In genomic region chr8:84775621-84776113, GRCm38 (mm10) we compare ENCODE assay signal across 9 mouse cellular contexts. TPM values are rescaled to one million over a fixed set of nuclear protein-coding genes. Genes with fewer than 3 reads are reported as not detected.
DNase-seq lines count a peak whose midpoint lies in the region; ATAC-seq and TF ChIP-seq lines count a peak whose summit lies in the region.
"Had no signal": no experiment of that assay in that cellular context is flagged by ENCODE, and none has a peak within 500 bp of the region (broad histone marks: within the 10 kb centered on the region; RNA-seq: fewer than 3 reads in every experiment).

No protein-coding gene starts in this region.

- no peak for DNase-seq in heart, postnatal 0 days (ENCODE audit: low spot score)
- no peak for DNase-seq in heart, postnatal 4 days
- DNase-seq in adipocyte (ENCODE audit: low spot score), result peak; percentile 59
- DNase-seq in forebrain, embryonic 14.5 days (ENCODE audit: low spot score), result no peak
- no peak for DNase-seq in kidney, postnatal 36 days
- no peak for DNase-seq in kidney, postnatal 4 days

- 31% methylated on average over 7 of the region's 7 CpGs for WGBS in heart, postnatal 0 days
- 8% methylated on average over 7 of the region's 7 CpGs for WGBS in forebrain, embryonic 14.5 days
- 9% methylated on average over 7 of the region's 7 CpGs for WGBS in midbrain, embryonic 15.5 days

- H3K36me3 ChIP-seq in heart, postnatal 0 days (replicated peaks; ENCODE audit: control insufficient read depth, insufficient read depth, low read length), result peaks cover 10% of the 10 kb centered on the region; the same call in 1 of the 2 replicates
- H3K36me3 ChIP-seq in forebrain, embryonic 14.5 days (ENCODE audit: control insufficient read depth, insufficient read depth, low read length), result no peaks in the 10 kb centered on the region
- H3K36me3 ChIP-seq in midbrain, embryonic 15.5 days (replicated peaks), result no peaks in the 10 kb centered on the region

- TF ChIP-seq EP300 in heart, postnatal 0 days (IDR thresholded peaks at IDR 0.05; ENCODE audit: low read depth), result no peak

- peak overlapping the region; percentile 56; the same call in 1 of the 2 replicates for H3K4me2 ChIP-seq in heart, postnatal 0 days (ENCODE audit: low read depth, low read length)
- H3K4me2 ChIP-seq in forebrain, embryonic 14.5 days (ENCODE audit: low read length), result peak overlapping the region; percentile 56
- 0 out of 2 replicates have a peak overlapping the region, but pooled peaks have one; percentile 8 for H3K4me2 ChIP-seq in midbrain, embryonic 15.5 days

- peaks cover 24% of the 10 kb centered on the region for H3K4me1 ChIP-seq in heart, postnatal 0 days (ENCODE audit: control insufficient read depth, insufficient read depth)
- peaks cover 51% of the 10 kb centered on the region for H3K4me1 ChIP-seq in forebrain, embryonic 14.5 days (ENCODE audit: control insufficient read depth, insufficient read depth, low read length)
- H3K4me1 ChIP-seq in midbrain, embryonic 15.5 days, result peaks cover 45% of the 10 kb centered on the region

- no peak overlapping the region for H3K4me3 ChIP-seq in heart, postnatal 0 days (ENCODE audit: low read depth, low read length)
- H3K4me3 ChIP-seq in forebrain, embryonic 14.5 days (ENCODE audit: low read depth, low read length), result peak overlapping the region; percentile 17; the same call in 1 of the 2 replicates
- H3K4me3 ChIP-seq in midbrain, embryonic 15.5 days, result no peak overlapping the region

- H3K9me3 ChIP-seq in heart, postnatal 0 days (replicated peaks; ENCODE audit: control insufficient read depth, low read length), result no peaks in the 10 kb centered on the region
- H3K9me3 ChIP-seq in forebrain, embryonic 14.5 days (replicated peaks; ENCODE audit: control insufficient read depth, low read length), result no peaks in the 10 kb centered on the region
- H3K9me3 ChIP-seq in midbrain, embryonic 15.5 days, result no peaks in the 10 kb centered on the region

- no peak for ATAC-seq in heart, postnatal 0 days (ENCODE audit: insufficient read depth, low read depth)
- no peak for ATAC-seq in forebrain, embryonic 14.5 days
- ATAC-seq in midbrain, embryonic 15.5 days (replicated peaks), result no peak
- no peak for ATAC-seq in frontal cortex, adult (ENCODE audit: low TSS enrichment)

- peak overlapping the region; percentile 82 for H3K27ac ChIP-seq in heart, postnatal 0 days (ENCODE audit: low read depth)
- peak overlapping the region; percentile 97 for H3K27ac ChIP-seq in forebrain, embryonic 14.5 days (ENCODE audit: low read depth, low read length)
- H3K27ac ChIP-seq in midbrain, embryonic 15.5 days, result peak overlapping the region; percentile 82
- H3K27ac ChIP-seq: macrophage had no signal

- TF ChIP-seq CTCF in heart, postnatal 0 days (IDR thresholded peaks at IDR 0.05; ENCODE audit: low read depth), result no peak

- H3K27me3 ChIP-seq in heart, postnatal 0 days (ENCODE audit: control insufficient read depth, insufficient read depth, low read length), result peaks cover 30% of the 10 kb centered on the region
- H3K27me3 ChIP-seq in forebrain, embryonic 14.5 days (replicated peaks; ENCODE audit: control insufficient read depth, insufficient read depth, low read length), result peaks cover 25% of the 10 kb centered on the region
- H3K27me3 ChIP-seq in midbrain, embryonic 15.5 days (replicated peaks), result peaks cover 71% of the 10 kb centered on the region

- H3K9ac ChIP-seq in heart, postnatal 0 days (replicated peaks; ENCODE audit: low read depth, low read length), result no peak overlapping the region
- H3K9ac ChIP-seq in forebrain, embryonic 14.5 days (ENCODE audit: low read length), result peak overlapping the region; percentile 68
- no peak overlapping the region for H3K9ac ChIP-seq in midbrain, embryonic 15.5 days

RNA-seq across cellular contexts. Expression of gene Nfix, which starts 24.5 kb away (rescaled TPM):
- total RNA-seq in heart, postnatal 0 days (2014; rRNA removed; ENCODE audit: low replicate concordance), result 41.9 and 48.5 TPM in 2 replicates
- 18.2 TPM in 2 replicates for polyA plus RNA-seq in heart, postnatal 0 days (2015; fragmentation: Nextera tagmentation; extraction: Ambion mirVana)
- 100 to 1,000 TPM; 189 to 211 TPM for total RNA-seq in heart, postnatal 4 days (2021)
- polyA plus RNA-seq in forebrain, embryonic 14.5 days (2014; fragmentation: Nextera tagmentation; extraction: Ambion mirVana), result 237 and 318 TPM in 2 replicates
- 48.6 and 54.0 TPM in 2 replicates for polyA plus RNA-seq in midbrain, embryonic 15.5 days (2015; fragmentation: Nextera tagmentation; extraction: Ambion mirVana)

RNA-seq across cellular contexts. Expression of gene Dand5, which starts 47.0 kb away (rescaled TPM):
- total RNA-seq in heart, postnatal 0 days (2014; rRNA removed; ENCODE audit: low replicate concordance), result 2.1 and 15.4 TPM in 2 replicates
- 6.2 and 8.0 TPM in 2 replicates for polyA plus RNA-seq in heart, postnatal 0 days (2015; fragmentation: Nextera tagmentation; extraction: Ambion mirVana)
- total RNA-seq in heart, postnatal 4 days (2021), result 1 to 10 TPM; 3.4 to 3.6 TPM
- polyA plus RNA-seq in forebrain, embryonic 14.5 days (2014; fragmentation: Nextera tagmentation; extraction: Ambion mirVana), result 8.6 and 9.4 TPM in 2 replicates
- polyA plus RNA-seq in midbrain, embryonic 15.5 days (2015; fragmentation: Nextera tagmentation; extraction: Ambion mirVana), result 12.3 and 13.4 TPM in 2 replicates

RNA-seq across cellular contexts. Expression of gene G430095P16Rik, which starts 52.9 kb away (rescaled TPM):
- total RNA-seq in heart, postnatal 0 days (2014; rRNA removed; ENCODE audit: low replicate concordance), result 1.0 TPM in 1 of 2 replicates, not detected in the other
- 3.0 and 3.1 TPM in 2 replicates for polyA plus RNA-seq in heart, postnatal 0 days (2015; fragmentation: Nextera tagmentation; extraction: Ambion mirVana)
- 1 to 10 TPM; 1.1 to 1.3 TPM for total RNA-seq in heart, postnatal 4 days (2021)
- polyA plus RNA-seq in forebrain, embryonic 14.5 days (2014; fragmentation: Nextera tagmentation; extraction: Ambion mirVana), result 1.5 and 1.7 TPM in 2 replicates
- polyA plus RNA-seq in midbrain, embryonic 15.5 days (2015; fragmentation: Nextera tagmentation; extraction: Ambion mirVana), result 0.97 and 1.8 TPM in 2 replicates
- polyA plus RNA-seq: macrophage had no signal

RNA-seq across cellular contexts. Expression of gene Gadd45gip1, which starts 55.7 kb away (rescaled TPM):
- total RNA-seq in heart, postnatal 0 days (2014; rRNA removed; ENCODE audit: low replicate concordance), result 47.1 and 49.8 TPM in 2 replicates
- 48.1 and 50.0 TPM in 2 replicates for polyA plus RNA-seq in heart, postnatal 0 days (2015; fragmentation: Nextera tagmentation; extraction: Ambion mirVana)
- 10 to 100 TPM; 24.2 to 26.2 TPM for total RNA-seq in heart, postnatal 4 days (2021)
- polyA plus RNA-seq in forebrain, embryonic 14.5 days (2014; fragmentation: Nextera tagmentation; extraction: Ambion mirVana), result 35.2 and 41.3 TPM in 2 replicates
- 35.5 and 36.1 TPM in 2 replicates for polyA plus RNA-seq in midbrain, embryonic 15.5 days (2015; fragmentation: Nextera tagmentation; extraction: Ambion mirVana)
